Mouse (Mus musculus): ENCODE measurements around the gene Ang2. TPM values are rescaled to one million over a fixed set of nuclear protein-coding genes. Genes with fewer than 3 reads are reported as not detected.
"Not testable (repeated sequence)": the region's sequence is repeated elsewhere in the genome, so short reads cannot be mapped to it uniquely, and the experiment has no call there.

Ang2 gene
- polyA plus RNA-seq, 1 experiment from 2014 or later, result not detected

DNA sequence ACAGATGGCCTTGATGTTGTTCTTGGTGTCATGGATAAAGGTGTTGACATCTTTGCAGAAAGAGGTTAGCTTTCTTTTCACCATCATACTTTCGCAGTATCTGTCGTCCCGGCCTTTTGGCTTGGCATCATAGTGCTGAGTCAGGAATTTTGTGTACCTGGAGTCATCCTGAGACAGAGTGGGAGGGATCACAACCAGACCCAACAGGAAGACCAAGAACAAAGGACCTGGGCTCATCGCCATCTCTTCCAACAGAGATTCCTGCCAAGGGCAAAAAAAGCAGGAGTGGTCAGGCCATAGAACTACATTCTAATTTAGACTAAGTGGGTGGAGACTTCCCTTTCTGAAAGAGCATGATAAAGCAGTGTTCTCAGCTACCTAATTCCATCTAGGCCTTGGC lies 3.3 kb downstream of the Ang2 start:
- WGBS, result 83% methylated on average over 4 of the region's 4 CpGs
- no peaks in the 10 kb centered on the region for H3K27me3 ChIP-seq (ENCODE audit: control insufficient read depth, insufficient read depth, low read length)
- no peak for ATAC-seq (ENCODE audit: insufficient read depth, low FRiP score)
- H3K4me1 ChIP-seq (ENCODE audit: control insufficient read depth, insufficient read depth, low read length), result no peaks in the 10 kb centered on the region
- no peak overlapping the region for H3K4me3 ChIP-seq (replicated peaks; ENCODE audit: low read length)
- H3K9ac ChIP-seq (ENCODE audit: low read length), result no peak overlapping the region
- no peaks in the 10 kb centered on the region for H3K9me3 ChIP-seq (replicated peaks; ENCODE audit: control insufficient read depth, low read length)
- H3K27ac ChIP-seq (ENCODE audit: low read length), result no peak overlapping the region
- H3K4me2 ChIP-seq (ENCODE audit: low read depth, low read length), result no peak overlapping the region
- no peaks in the 10 kb centered on the region for H3K36me3 ChIP-seq (ENCODE audit: control insufficient read depth, insufficient read depth, low read length)

DNA sequence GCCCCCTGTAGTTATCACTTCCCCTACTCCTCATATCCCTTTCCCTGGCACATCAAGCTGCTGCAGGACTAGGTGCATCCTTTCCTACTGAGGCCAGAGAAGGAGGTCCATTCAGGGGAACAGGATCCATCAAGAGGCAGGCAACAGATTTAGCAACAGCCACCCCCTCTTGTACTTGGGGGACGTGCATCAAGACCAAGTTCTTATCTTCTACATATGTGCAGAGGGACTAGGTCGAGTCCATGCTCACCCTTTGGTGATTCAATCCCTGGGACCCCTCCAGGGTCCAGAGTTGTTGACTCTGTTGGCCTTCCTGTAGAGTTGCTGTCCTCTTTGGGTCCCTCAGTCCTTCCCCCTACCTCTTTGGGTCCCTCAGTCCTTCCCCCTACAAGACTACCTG lies 17.9 kb downstream of the Ang2 start:
- 74% methylated on average over 2 of the region's 2 CpGs for WGBS
- not testable (repeated sequence) for H3K4me2 ChIP-seq (ENCODE audit: low read depth, low read length); H3K9ac ChIP-seq (ENCODE audit: low read length); H3K4me3 ChIP-seq (replicated peaks; ENCODE audit: low read length); H3K27ac ChIP-seq (ENCODE audit: low read length); H3K9me3 ChIP-seq (replicated peaks; ENCODE audit: control insufficient read depth, low read length); H3K36me3 ChIP-seq (ENCODE audit: control insufficient read depth, insufficient read depth, low read length); H3K4me1 ChIP-seq (ENCODE audit: control insufficient read depth, insufficient read depth, low read length); H3K27me3 ChIP-seq (ENCODE audit: control insufficient read depth, insufficient read depth, low read length); ATAC-seq (ENCODE audit: insufficient read depth, low FRiP score)

GRCm38 (mm10) chr14:51173843-51174242 lies 25.1 kb downstream of the Ang2 start:
- no peak for ATAC-seq (ENCODE audit: insufficient read depth, low FRiP score)
- Histone ChIP-seq H3K36me3 (ENCODE audit: control insufficient read depth, insufficient read depth, low read length) (no peaks in the 10 kb centered on the region), H3K9ac (ENCODE audit: low read length) (no peak overlapping the region), H3K4me3 (replicated peaks; ENCODE audit: low read length) (no peak overlapping the region), H3K4me1 (ENCODE audit: control insufficient read depth, insufficient read depth, low read length) (no peaks in the 10 kb centered on the region), H3K9me3 (replicated peaks; ENCODE audit: control insufficient read depth, low read length) (no peaks in the 10 kb centered on the region), H3K27me3 (ENCODE audit: control insufficient read depth, insufficient read depth, low read length) (no peaks in the 10 kb centered on the region), H3K4me2 (ENCODE audit: low read depth, low read length) (no peak overlapping the region), H3K27ac (ENCODE audit: low read length) (no peak overlapping the region)
- 82% methylated on average over 4 of the region's 4 CpGs for WGBS

DNA sequence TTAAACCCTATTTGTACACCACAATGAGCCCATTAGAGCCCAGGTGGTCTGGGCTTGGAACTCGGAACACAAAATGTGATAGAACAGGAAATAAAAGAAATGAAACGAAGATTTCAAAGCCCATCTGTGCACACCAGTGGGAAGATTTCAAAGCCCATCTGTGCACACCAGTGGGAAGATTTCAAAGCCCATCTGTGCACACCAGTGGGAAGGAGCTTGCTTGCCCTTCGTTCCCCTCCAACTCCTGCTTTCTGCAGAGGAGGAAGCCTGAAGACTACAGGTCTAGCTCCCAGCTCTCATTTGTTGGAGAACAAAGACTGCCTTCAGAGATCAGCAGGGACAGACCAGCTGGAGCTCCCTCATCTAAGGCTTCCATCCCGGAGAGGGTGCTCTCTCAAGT lies 26.0 kb downstream of the Ang2 start:
- H3K4me3 ChIP-seq (replicated peaks; ENCODE audit: low read length); H3K9ac ChIP-seq (ENCODE audit: low read length); H3K36me3 ChIP-seq (ENCODE audit: control insufficient read depth, insufficient read depth, low read length); H3K4me1 ChIP-seq (ENCODE audit: control insufficient read depth, insufficient read depth, low read length); H3K27me3 ChIP-seq (ENCODE audit: control insufficient read depth, insufficient read depth, low read length); ATAC-seq (ENCODE audit: insufficient read depth, low FRiP score); H3K27ac ChIP-seq (ENCODE audit: low read length); H3K4me2 ChIP-seq (ENCODE audit: low read depth, low read length); H3K9me3 ChIP-seq (replicated peaks; ENCODE audit: control insufficient read depth, low read length): not testable (repeated sequence)
- WGBS, result 57% methylated on average over 4 of the region's 4 CpGs

GRCm38 (mm10) chr14:51172095-51172865 lies 26.7 kb downstream of the Ang2 start:
- not testable (repeated sequence) for H3K27me3 ChIP-seq (ENCODE audit: control insufficient read depth, insufficient read depth, low read length); H3K9ac ChIP-seq (ENCODE audit: low read length); H3K9me3 ChIP-seq (replicated peaks; ENCODE audit: control insufficient read depth, low read length); H3K4me1 ChIP-seq (ENCODE audit: control insufficient read depth, insufficient read depth, low read length); H3K4me2 ChIP-seq (ENCODE audit: low read depth, low read length); H3K4me3 ChIP-seq (replicated peaks; ENCODE audit: low read length); H3K36me3 ChIP-seq (ENCODE audit: control insufficient read depth, insufficient read depth, low read length); H3K27ac ChIP-seq (ENCODE audit: low read length); ATAC-seq (ENCODE audit: insufficient read depth, low FRiP score)
- 34% methylated on average over 9 of the region's 9 CpGs for WGBS

GRCm38 (mm10) chr14:51166068-51166467 lies 32.9 kb downstream of the Ang2 start:
- Histone ChIP-seq H3K4me2 (ENCODE audit: low read depth, low read length) (no peak overlapping the region), H3K27ac (ENCODE audit: low read length) (no peak overlapping the region), H3K4me3 (replicated peaks; ENCODE audit: low read length) (no peak overlapping the region), H3K9ac (ENCODE audit: low read length) (no peak overlapping the region), H3K36me3 (ENCODE audit: control insufficient read depth, insufficient read depth, low read length) (no peaks in the 10 kb centered on the region), H3K4me1 (ENCODE audit: control insufficient read depth, insufficient read depth, low read length) (no peaks in the 10 kb centered on the region), H3K9me3 (replicated peaks; ENCODE audit: control insufficient read depth, low read length) (no peaks in the 10 kb centered on the region), H3K27me3 (ENCODE audit: control insufficient read depth, insufficient read depth, low read length) (no peaks in the 10 kb centered on the region)
- ATAC-seq (ENCODE audit: insufficient read depth, low FRiP score), result no peak

GRCm38 (mm10) chr14:51165435-51165834 lies 33.5 kb downstream of the Ang2 start:
- Histone ChIP-seq H3K27ac (ENCODE audit: low read length) (no peak overlapping the region), H3K4me2 (ENCODE audit: low read depth, low read length) (no peak overlapping the region), H3K9ac (ENCODE audit: low read length) (no peak overlapping the region), H3K4me1 (ENCODE audit: control insufficient read depth, insufficient read depth, low read length) (no peaks in the 10 kb centered on the region), H3K9me3 (replicated peaks; ENCODE audit: control insufficient read depth, low read length) (no peaks in the 10 kb centered on the region), H3K36me3 (ENCODE audit: control insufficient read depth, insufficient read depth, low read length) (no peaks in the 10 kb centered on the region), H3K4me3 (replicated peaks; ENCODE audit: low read length) (no peak overlapping the region), H3K27me3 (ENCODE audit: control insufficient read depth, insufficient read depth, low read length) (no peaks in the 10 kb centered on the region)
- ATAC-seq (ENCODE audit: insufficient read depth, low FRiP score), result no peak
- 90% methylated on average over 1 of the region's 1 CpGs for WGBS

DNA sequence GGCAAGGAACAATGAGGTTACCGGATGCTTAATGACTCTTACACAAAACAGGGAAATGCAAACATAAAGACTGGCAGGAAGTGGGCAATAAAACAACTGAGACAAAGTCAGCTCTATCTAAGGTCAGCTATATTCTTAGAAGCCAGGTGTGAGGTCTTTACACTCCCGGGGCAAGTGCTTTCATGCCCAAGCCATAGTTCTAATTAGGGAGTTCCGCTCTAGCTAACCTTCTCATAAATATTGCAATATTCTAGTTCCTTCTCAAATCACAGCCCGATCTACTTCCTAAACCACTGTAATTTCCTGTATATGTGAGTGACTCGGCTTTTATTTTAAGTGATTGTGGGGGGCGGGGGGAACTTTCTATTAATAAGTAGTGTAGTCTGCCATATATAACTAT lies 35.6 kb downstream of the Ang2 start:
- not testable (repeated sequence) for ATAC-seq (ENCODE audit: insufficient read depth, low FRiP score); H3K4me1 ChIP-seq (ENCODE audit: control insufficient read depth, insufficient read depth, low read length); H3K36me3 ChIP-seq (ENCODE audit: control insufficient read depth, insufficient read depth, low read length); H3K9me3 ChIP-seq (replicated peaks; ENCODE audit: control insufficient read depth, low read length); H3K9ac ChIP-seq (ENCODE audit: low read length); H3K4me3 ChIP-seq (replicated peaks; ENCODE audit: low read length); H3K4me2 ChIP-seq (ENCODE audit: low read depth, low read length); H3K27me3 ChIP-seq (ENCODE audit: control insufficient read depth, insufficient read depth, low read length); H3K27ac ChIP-seq (ENCODE audit: low read length)
- 82% methylated on average over 6 of the region's 6 CpGs for WGBS

GRCm38 (mm10) chr14:51161976-51162375 lies 37.0 kb downstream of the Ang2 start, which contains the start of gene Rnase2b:
Gene Rnase2b (plus strand): TSS chr14:51162260.
- not testable (repeated sequence) for H3K9ac ChIP-seq (ENCODE audit: low read length); ATAC-seq (ENCODE audit: insufficient read depth, low FRiP score); H3K4me2 ChIP-seq (ENCODE audit: low read depth, low read length); H3K27me3 ChIP-seq (ENCODE audit: control insufficient read depth, insufficient read depth, low read length); H3K9me3 ChIP-seq (replicated peaks; ENCODE audit: control insufficient read depth, low read length); H3K27ac ChIP-seq (ENCODE audit: low read length); H3K36me3 ChIP-seq (ENCODE audit: control insufficient read depth, insufficient read depth, low read length); H3K4me3 ChIP-seq (replicated peaks; ENCODE audit: low read length); H3K4me1 ChIP-seq (ENCODE audit: control insufficient read depth, insufficient read depth, low read length)
- 92% methylated on average over 3 of the region's 3 CpGs for WGBS
